Mouse (Mus musculus): Measurements from ENCODE around the gene Atrnl1.

GRCm38 (mm10) chr19:57900037-57900436, 289.2 kb downstream of the Atrnl1 start:
- TF ChIP-seq POLR2A (IDR thresholded peaks at IDR 0.05; ENCODE audit: borderline replicate concordance, low read depth, low read length) (no peak), CTCF (IDR thresholded peaks at IDR 0.05; ENCODE audit: low read depth, low read length) (no peak)
